Mouse (Mus musculus): ENCODE measurements around the gene Nptx1. TPM values are rescaled to one million over a fixed set of nuclear protein-coding genes. Genes with fewer than 3 reads are reported as not detected.
A peak's percentile ranks its signal among the peaks of the same experiment; 100 is the strongest.

The Nptx1 gene
- 100 to 1,000 TPM; 388 to 423 TPM for total RNA-seq (2021)

GRCm38 (mm10) chr11:119547183-119547921, at the start of gene Nptx1:
Nptx1 (minus strand) TSS chr11:119547753.
- peak; percentile 75 to 83 for DNase-seq (ENCODE audit: extremely low spot score in 1 of 2, low spot score in 1 of 2)

DNA sequence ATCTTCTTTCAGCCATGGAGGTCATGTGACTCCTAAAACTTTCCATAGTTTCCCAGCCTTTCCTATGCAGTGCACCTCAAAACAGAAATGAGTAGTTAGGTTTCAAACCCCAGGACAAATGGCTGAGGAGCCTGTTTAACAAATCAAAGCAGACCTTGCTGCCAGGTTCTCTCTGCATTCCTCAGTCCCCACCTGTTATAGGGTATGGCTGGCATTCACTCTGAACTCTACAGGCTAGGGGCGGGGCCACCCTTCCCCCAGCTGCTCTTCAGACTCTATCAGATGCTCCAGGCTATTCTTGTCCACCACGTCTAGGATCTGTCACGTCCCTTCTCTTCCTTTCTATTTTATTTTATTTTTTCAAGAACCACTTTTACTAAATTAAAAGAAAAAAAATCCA, 46.4 kb upstream of the Nptx1 start:
- DNase-seq (ENCODE audit: extremely low spot score in 1 of 2, low spot score in 1 of 2) = no peak

GRCm38 (mm10) chr11:119589242-119589641, 41.7 kb upstream of the Nptx1 start:
- DNase-seq (ENCODE audit: extremely low spot score in 1 of 2, low spot score in 1 of 2) = no peak

DNA sequence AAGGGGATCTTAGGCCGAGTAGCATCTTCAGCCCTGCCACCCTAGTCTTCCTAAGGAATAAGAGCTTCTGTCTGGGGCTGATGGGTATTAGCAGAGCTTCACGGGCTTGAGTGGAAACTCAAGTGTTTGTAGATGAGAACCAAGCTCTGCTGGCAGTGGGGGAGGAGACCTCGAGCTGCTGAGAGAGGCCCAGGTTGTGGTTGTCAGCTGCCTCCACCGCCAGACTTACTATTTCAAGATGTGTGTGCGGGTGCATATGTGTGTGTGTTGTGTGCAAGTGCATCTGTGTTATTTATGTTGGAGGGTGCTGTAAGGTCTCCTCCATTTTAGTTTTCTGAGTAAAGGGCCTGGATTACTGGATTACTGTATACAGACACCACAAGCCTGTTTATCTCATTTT, 39.6 kb upstream of the Nptx1 start:
- DNase-seq (ENCODE audit: extremely low spot score in 1 of 2, low spot score in 1 of 2) = no peak

GRCm38 (mm10) chr11:119586511-119586910, 39.0 kb upstream of the Nptx1 start:
- no peak for DNase-seq (ENCODE audit: extremely low spot score in 1 of 2, low spot score in 1 of 2)

DNA sequence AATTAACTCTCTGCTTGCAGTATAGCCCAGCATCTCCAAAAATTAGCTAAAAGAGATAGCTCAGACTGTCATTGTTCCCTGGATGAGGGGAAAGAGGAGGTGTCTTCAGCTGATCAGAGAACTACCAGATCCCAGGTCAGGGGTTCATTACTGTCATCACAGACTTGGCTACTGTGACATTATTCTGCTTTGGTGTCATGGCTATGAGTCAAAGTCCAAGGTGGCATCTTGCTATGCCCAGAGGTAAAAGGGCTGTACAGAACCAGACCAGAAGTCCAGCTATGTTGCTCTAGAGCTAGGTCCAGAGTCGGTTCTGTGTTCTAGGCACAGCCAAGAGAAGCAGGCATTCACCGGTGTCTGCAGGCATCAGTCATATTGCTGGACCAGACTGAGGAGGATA, 30.2 kb upstream of the Nptx1 start:
- DNase-seq (ENCODE audit: extremely low spot score in 1 of 2, low spot score in 1 of 2) = no peak

- no peak for DNase-seq (ENCODE audit: extremely low spot score in 1 of 2, low spot score in 1 of 2)
These were observed 29.3 kb upstream of the Nptx1 start for GRCm38 (mm10) chr11:119576855-119577254.

DNA sequence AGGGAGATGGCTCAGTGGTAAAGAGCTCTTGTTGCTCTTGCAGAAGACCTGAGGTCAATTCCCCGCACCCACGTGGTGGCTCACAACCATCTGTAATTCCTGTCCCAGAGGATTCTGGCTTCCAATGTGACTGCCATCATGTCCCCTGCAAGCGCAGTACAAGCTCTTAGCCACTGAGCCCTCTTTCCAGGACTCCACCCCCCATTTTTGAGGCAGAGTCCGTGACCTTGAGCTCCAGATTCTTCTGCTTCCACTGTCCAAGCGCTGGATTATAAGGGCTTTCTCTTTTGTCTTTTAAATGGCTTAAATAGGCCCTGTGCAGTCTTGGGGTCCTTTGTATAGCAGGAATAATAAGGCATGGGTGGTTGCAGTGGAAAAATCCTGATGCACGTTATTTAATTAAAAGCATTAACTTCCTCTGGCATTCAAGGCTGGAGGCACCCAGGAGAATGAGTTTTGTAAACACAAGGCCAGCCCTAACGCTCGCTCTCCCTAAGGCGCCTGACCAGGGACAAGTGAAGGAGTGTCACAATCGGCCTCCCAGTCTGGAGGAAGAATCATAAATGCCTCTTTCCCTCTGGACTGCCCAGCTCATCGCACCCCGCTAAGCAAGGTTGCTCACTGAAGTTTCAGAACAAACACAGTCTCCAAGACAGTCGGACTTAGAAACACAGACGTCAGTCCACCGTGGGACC, 24.9 kb upstream of the Nptx1 start:
- DNase-seq (ENCODE audit: extremely low spot score in 1 of 2, low spot score in 1 of 2) = no peak

DNA sequence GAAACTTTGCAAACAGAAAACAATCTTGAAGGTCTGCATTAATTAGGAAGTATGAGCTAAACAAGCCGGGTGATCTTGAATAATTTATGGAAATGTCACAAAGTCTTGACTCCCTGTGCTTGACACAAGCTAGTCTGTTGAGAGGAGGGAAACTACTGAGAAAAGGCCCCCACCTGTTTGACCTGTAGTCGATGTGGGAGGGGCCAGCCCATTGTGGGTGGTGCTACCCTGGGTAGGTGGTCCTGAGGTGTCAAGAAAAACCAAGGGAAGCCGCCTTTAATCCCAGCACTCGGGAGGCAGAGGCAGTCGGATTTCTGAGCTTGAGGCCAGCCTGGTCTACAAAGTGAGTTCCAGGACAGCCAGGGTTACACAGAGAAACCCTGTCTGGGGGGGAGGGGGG, 18.6 kb upstream of the Nptx1 start:
- DNase-seq (ENCODE audit: extremely low spot score in 1 of 2, low spot score in 1 of 2) = no peak

DNA sequence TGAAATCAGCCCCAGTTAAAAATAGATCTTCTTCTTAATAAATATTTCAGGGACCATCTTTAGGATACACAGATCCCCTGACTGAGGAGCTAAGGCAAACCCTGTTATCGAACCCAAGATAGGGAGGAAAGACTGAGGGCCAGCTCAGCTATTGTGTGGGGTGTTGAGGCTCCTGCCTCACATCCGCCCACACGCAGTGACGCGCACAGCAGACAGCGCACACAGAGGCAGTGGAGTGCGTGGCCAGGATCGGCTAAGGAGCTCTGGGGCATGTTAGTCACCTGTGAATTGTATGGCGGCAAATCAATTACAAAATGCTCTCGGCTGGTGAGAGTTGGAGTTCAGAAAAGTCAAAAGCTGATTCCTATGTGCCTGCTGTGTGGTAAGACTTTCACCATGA, 18.1 kb upstream of the Nptx1 start:
- no peak for DNase-seq (ENCODE audit: extremely low spot score in 1 of 2, low spot score in 1 of 2)

DNA sequence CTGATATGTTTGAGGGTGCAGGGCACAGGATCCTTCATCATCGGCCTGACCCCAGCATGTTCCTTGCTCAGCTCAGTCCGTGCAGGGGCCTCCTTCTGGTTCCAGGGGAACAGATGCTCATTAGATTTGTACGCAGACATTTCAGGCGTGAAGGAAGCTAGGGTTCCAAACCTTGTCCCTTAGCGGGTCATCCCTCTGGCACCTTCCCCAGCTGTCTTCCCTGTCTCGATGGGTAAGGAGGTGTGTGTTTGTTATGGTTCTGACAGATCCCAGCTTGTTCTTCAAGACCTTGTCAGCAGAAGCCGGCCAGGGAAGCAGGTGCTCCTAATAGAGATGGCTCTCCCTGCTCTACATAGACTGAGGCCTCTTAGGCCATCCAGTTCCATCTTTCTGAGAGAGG, 17.5 kb upstream of the Nptx1 start:
- DNase-seq (ENCODE audit: extremely low spot score in 1 of 2, low spot score in 1 of 2) = no peak

- DNase-seq (ENCODE audit: extremely low spot score in 1 of 2, low spot score in 1 of 2) = no peak
These were observed 16.8 kb upstream of the Nptx1 start for GRCm38 (mm10) chr11:119564383-119564782.

DNA sequence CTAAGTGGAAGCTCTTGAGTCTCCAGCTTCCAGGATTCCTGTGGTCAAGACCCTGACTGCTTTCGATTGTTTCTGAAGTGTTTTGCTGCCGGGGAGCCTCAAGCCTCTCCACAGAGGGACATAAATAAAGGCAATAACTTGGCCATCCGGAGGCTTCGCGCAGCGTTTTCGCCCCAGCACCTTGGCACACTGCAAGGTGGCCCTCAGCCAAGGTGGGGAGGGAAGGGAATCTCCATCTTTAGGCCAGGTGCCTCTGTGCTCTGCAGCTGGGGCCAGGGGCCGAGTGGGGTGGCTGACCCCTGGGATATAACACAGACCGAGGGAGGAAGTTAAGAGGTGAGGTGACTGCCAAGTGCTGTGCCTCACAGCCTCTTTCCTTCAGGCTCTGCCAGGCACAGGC, 15.6 kb upstream of the Nptx1 start:
- DNase-seq (ENCODE audit: extremely low spot score in 1 of 2, low spot score in 1 of 2) = no peak

DNA sequence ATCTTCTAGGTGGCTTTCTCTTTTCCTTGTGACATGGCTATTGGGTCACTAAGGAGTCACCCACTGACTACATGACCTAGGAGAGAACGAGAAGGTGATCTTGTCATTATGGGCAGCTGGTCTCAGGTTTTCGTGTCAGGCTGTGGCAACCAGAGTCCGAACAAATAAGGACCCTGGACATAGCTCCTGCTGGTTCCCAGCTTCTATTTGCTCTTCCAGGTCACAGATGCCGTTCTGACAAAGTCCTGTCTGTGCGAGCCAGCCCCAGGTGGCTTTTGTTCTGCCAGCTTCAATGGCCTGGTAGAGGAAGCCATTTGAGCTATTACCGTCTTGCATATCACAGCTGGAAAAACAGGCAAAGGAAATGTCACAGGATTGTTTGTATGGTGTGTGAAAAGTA, 14.7 kb upstream of the Nptx1 start:
- DNase-seq (ENCODE audit: extremely low spot score in 1 of 2, low spot score in 1 of 2) = no peak

- no peak for DNase-seq (ENCODE audit: extremely low spot score in 1 of 2, low spot score in 1 of 2)
These were observed 11.5 kb upstream of the Nptx1 start for GRCm38 (mm10) chr11:119558870-119559610.

GRCm38 (mm10) chr11:119557940-119558869, 10.7 kb upstream of the Nptx1 start:
- DNase-seq (ENCODE audit: extremely low spot score in 1 of 2, low spot score in 1 of 2) = no peak

DNA sequence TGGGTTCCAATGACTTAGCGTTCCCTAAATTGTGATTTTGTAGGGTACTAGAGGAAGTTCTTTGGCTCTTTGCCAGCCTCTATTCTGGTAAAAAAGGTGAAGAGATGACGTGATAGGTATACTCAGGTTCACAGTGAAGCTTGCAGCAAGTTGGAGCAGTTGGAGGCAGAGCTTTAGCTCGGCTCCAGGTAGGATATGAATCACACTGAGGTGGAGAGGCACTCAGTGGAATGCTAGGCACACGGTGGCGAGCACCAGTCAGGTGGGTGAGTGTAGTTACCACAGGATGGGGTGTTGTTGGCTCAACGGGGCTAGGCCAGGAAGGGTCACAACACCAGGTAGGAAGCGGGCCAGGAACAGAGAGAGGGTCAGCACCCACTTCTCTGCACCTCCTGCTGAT, 7.6 kb upstream of the Nptx1 start:
- DNase-seq (ENCODE audit: extremely low spot score in 1 of 2, low spot score in 1 of 2) = no peak

DNA sequence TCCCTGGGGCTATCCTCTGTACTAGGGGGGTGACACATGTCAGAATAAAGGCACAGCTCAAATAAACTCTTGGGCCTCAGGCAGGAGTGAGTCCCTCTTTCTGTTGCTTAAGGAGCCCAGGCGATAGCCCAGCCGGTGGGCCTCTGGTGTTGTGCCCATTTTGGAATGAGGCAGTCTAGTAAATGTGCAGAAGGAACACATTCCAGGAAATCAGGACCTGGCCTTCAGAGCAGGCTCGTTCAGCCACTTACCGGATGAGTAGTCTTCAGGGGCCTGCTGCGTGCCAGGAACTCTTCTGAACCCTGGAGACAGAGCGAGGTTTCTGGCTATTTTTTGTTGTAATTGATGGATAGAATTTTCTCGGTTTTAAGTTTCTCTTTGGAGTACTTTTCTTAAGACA, 7.2 kb upstream of the Nptx1 start:
- no peak for DNase-seq (ENCODE audit: extremely low spot score in 1 of 2, low spot score in 1 of 2)

DNA sequence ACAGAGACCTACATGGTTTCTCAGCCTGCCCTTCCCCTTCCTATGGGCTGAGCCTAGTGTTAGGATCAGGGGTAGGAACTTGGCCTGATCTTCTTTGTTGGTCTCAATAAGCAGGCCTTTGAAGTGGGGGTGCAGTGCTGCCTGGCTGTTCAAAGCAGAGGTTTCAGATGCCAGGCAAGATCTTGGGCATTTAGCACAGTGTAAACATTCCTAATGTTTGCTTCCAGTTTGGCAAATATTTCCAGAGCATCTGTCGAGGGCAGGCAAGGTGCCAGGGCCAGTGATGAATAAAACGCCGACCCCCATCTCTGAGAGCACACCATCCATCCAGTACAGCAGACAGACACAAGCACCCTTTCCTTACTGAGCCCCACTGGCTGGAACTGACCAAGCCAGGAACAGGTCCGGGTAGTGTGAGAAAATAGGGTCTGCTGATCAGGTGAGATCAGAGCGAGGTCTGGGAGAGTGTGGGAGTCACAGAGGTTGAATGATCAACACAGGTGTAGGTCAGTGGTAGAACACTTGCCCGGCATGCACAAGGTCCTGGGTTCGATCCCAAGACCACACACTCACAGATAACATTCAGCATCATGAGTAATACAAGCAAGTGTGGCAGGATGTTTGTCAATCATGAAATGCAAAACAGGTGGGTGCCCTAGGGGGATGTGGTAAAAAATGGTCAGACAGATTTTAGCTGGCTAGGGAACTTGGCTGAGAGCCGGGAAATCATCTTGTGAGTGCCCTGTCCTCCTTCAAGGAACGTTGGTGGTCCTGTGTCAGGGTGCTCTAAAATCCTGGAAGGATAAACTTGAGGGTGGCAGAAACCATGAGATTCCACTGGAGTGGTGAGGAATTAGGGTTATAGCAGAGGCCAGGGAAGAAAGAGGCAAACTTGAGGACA, 5.6 kb upstream of the Nptx1 start:
- no peak for DNase-seq (ENCODE audit: extremely low spot score in 1 of 2, low spot score in 1 of 2)
